ENCODE assay signal across 23 mouse cellular contexts in genomic region chr19:7445105-7445504, GRCm38 (mm10). TPM values are rescaled to one million over a fixed set of nuclear protein-coding genes. Genes with fewer than 3 reads are reported as not detected.
DNase-seq lines count a peak whose midpoint lies in the region; ATAC-seq and TF ChIP-seq lines count a peak whose summit lies in the region.
"Had no signal": no experiment of that assay in that cellular context is flagged by ENCODE, and none has a peak within 500 bp of the region (broad histone marks: within the 10 kb centered on the region; RNA-seq: fewer than 3 reads in every experiment).

No protein-coding gene starts in this region.

- H3K27ac ChIP-seq in liver, adult 2 months (replicated peaks; ENCODE audit: insufficient read depth, low read depth, low read length): no peak overlapping the region
- no peak overlapping the region for H3K27ac ChIP-seq in liver, embryonic 12.5 days
- peak overlapping the region; percentile 40 for H3K27ac ChIP-seq in liver, embryonic 16.5 days (ENCODE audit: low read length)
- H3K27ac ChIP-seq in liver, embryonic 11.5 days (ENCODE audit: low read depth, low read length): no peak overlapping the region
- H3K27ac ChIP-seq in liver, postnatal 0 days (ENCODE audit: low read depth): peak overlapping the region; percentile 40
- H3K27ac ChIP-seq: embryonic facial prominence, embryonic 10.5 days; embryonic facial prominence, embryonic 12.5 days; forebrain, embryonic 13.5 days; forebrain, embryonic 15.5 days had no signal

- TF ChIP-seq EP300 in liver, postnatal 0 days (IDR thresholded peaks at IDR 0.05; ENCODE audit: low read depth): no peak

- H3K9me3 ChIP-seq in liver, embryonic 12.5 days (replicated peaks): no peaks in the 10 kb centered on the region
- H3K9me3 ChIP-seq in liver, embryonic 16.5 days (replicated peaks; ENCODE audit: control insufficient read depth, low read length): no peaks in the 10 kb centered on the region
- no peaks in the 10 kb centered on the region for H3K9me3 ChIP-seq in liver, embryonic 11.5 days (ENCODE audit: control insufficient read depth, low read length)
- H3K9me3 ChIP-seq in liver, postnatal 0 days (ENCODE audit: low read length): no peaks in the 10 kb centered on the region
- H3K9me3 ChIP-seq: embryonic facial prominence, embryonic 10.5 days; embryonic facial prominence, embryonic 12.5 days; forebrain, embryonic 13.5 days; forebrain, embryonic 15.5 days; G1E had no signal

- no peak for ATAC-seq in liver, embryonic 12.5 days
- ATAC-seq in liver, embryonic 16.5 days (ENCODE audit: low read depth): 0 out of 2 replicates have a peak, but pooled peaks have one; percentile 41
- no peak for ATAC-seq in liver, embryonic 11.5 days (replicated peaks; ENCODE audit: low FRiP score)
- ATAC-seq in liver, postnatal 0 days: peak; percentile 50
- ATAC-seq: activated CD4-positive, CD25-positive, alpha-beta regulatory T cell, adult 4 months; CD4-positive, CD25-positive, alpha-beta regulatory T cell, adult 4 months; forebrain, embryonic 13.5 days; forebrain, embryonic 15.5 days; Patski had no signal

- DNase-seq in liver, adult 2 months (ENCODE audit: extremely low read depth, low read depth, low spot score): peak; percentile 64
- DNase-seq in liver, embryonic 11.5 days (ENCODE audit: low spot score): no peak
- no peak for DNase-seq in liver, postnatal 0 days
- DNase-seq: adrenal gland, adult 8-10 months; adrenal gland, postnatal 14 days; adrenal gland, postnatal 36 days; B cell, adult 2 months; cerebellum, adult 11-12 months; cerebellum, adult 2 months; cerebellum, adult 9-10 months; cerebellum, postnatal 10 days; cerebellum, postnatal 25 days had no signal

- H3K27me3 ChIP-seq in liver, adult 2 months (ENCODE audit: control insufficient read depth, insufficient read depth, low read length): no peaks in the 10 kb centered on the region
- H3K27me3 ChIP-seq in liver, embryonic 12.5 days (replicated peaks): no peaks in the 10 kb centered on the region
- H3K27me3 ChIP-seq in liver, embryonic 16.5 days (ENCODE audit: control insufficient read depth, insufficient read depth, low read depth, low read length): no peaks in the 10 kb centered on the region
- H3K27me3 ChIP-seq in liver, embryonic 11.5 days (replicated peaks; ENCODE audit: control insufficient read depth, insufficient read depth, low read length): no peaks in the 10 kb centered on the region
- H3K27me3 ChIP-seq in liver, postnatal 0 days (ENCODE audit: insufficient read depth, low read length): no peaks in the 10 kb centered on the region
- H3K27me3 ChIP-seq: CH12.LX; embryonic facial prominence, embryonic 12.5 days; forebrain, embryonic 13.5 days; forebrain, embryonic 15.5 days; Patski had no signal

- 41% methylated on average over 2 of the region's 2 CpGs for WGBS in liver, adult 2 months
- 74% methylated on average over 2 of the region's 2 CpGs for WGBS in liver, embryonic 12.5 days (ENCODE audit: insufficient replicate concordance)
- WGBS in liver, embryonic 16.5 days (ENCODE audit: insufficient replicate concordance): 70% methylated on average over 2 of the region's 2 CpGs
- WGBS in liver, embryonic 11.5 days: 82% methylated on average over 2 of the region's 2 CpGs
- 69% methylated on average over 2 of the region's 2 CpGs for WGBS in liver, postnatal 0 days (ENCODE audit: insufficient replicate concordance)

- TF ChIP-seq POLR2A in liver, adult 2 months (IDR thresholded peaks at IDR 0.05; ENCODE audit: extremely low read depth, insufficient read depth, low read length): no peak

- H3K4me2 ChIP-seq in liver, embryonic 12.5 days: no peak overlapping the region
- no peak overlapping the region for H3K4me2 ChIP-seq in liver, embryonic 16.5 days (ENCODE audit: low read depth, low read length)
- H3K4me2 ChIP-seq in liver, embryonic 11.5 days: no peak overlapping the region
- H3K4me2 ChIP-seq in liver, postnatal 0 days (ENCODE audit: low read depth, low read length): no peak overlapping the region
- H3K4me2 ChIP-seq: embryonic facial prominence, embryonic 12.5 days; forebrain, embryonic 13.5 days; forebrain, embryonic 15.5 days had no signal

- TF ChIP-seq CTCF in liver, adult 2 months (IDR thresholded peaks at IDR 0.05; ENCODE audit: low read depth, low read length): no peak
- no peak for TF ChIP-seq CTCF in liver, postnatal 0 days (IDR thresholded peaks at IDR 0.05; ENCODE audit: low read depth)

- no peaks in the 10 kb centered on the region for H3K36me3 ChIP-seq in liver, adult 2 months (ENCODE audit: control insufficient read depth, insufficient read depth, low read length)
- H3K36me3 ChIP-seq in liver, embryonic 12.5 days: peaks cover 6% of the 10 kb centered on the region; the same call in 1 of the 2 replicates
- no peaks in the 10 kb centered on the region for H3K36me3 ChIP-seq in liver, embryonic 16.5 days (ENCODE audit: control insufficient read depth, insufficient read depth)
- H3K36me3 ChIP-seq in liver, embryonic 11.5 days (ENCODE audit: control insufficient read depth, insufficient read depth, low read length): peaks cover 5% of the 10 kb centered on the region; the same call in 1 of the 2 replicates
- H3K36me3 ChIP-seq in liver, postnatal 0 days (replicated peaks; ENCODE audit: insufficient read depth, low read length): no peaks in the 10 kb centered on the region; the same call in 1 of the 2 replicates
- H3K36me3 ChIP-seq: embryonic facial prominence, embryonic 12.5 days had no signal

- H3K79me2 ChIP-seq in liver, adult 2 months (ENCODE audit: control insufficient read depth, insufficient read depth, low read length): peaks cover 13% of the 10 kb centered on the region; the same call in 1 of the 2 replicates

- H3K4me1 ChIP-seq in liver, adult 2 months (ENCODE audit: control insufficient read depth, insufficient read depth, low read length): peaks cover 13% of the 10 kb centered on the region
- peaks cover 18% of the 10 kb centered on the region for H3K4me1 ChIP-seq in liver, embryonic 12.5 days
- no peaks in the 10 kb centered on the region; the same call in 1 of the 2 replicates for H3K4me1 ChIP-seq in liver, embryonic 16.5 days (ENCODE audit: control insufficient read depth, low read depth, low read length)
- 0 out of 2 replicates have a peak, but pooled peaks cover 3% of the 10 kb centered on the region for H3K4me1 ChIP-seq in liver, embryonic 11.5 days (replicated peaks; ENCODE audit: control insufficient read depth, insufficient read depth, low read length)
- peaks cover 8% of the 10 kb centered on the region for H3K4me1 ChIP-seq in liver, postnatal 0 days (ENCODE audit: insufficient read depth)
- H3K4me1 ChIP-seq: embryonic facial prominence, embryonic 10.5 days; embryonic facial prominence, embryonic 12.5 days had no signal

- H3K4me3 ChIP-seq in liver, adult 2 months (ENCODE audit: insufficient read depth, low read depth, low read length): no peak overlapping the region
- no peak overlapping the region for H3K4me3 ChIP-seq in liver, embryonic 12.5 days
- no peak overlapping the region for H3K4me3 ChIP-seq in liver, embryonic 16.5 days (ENCODE audit: low read depth, low read length)
- H3K4me3 ChIP-seq in liver, embryonic 11.5 days (ENCODE audit: low read depth, low read length): no peak overlapping the region
- no peak overlapping the region for H3K4me3 ChIP-seq in liver, postnatal 0 days (ENCODE audit: low read depth, low read length)
- H3K4me3 ChIP-seq: embryonic facial prominence, embryonic 10.5 days; embryonic facial prominence, embryonic 12.5 days; forebrain, embryonic 13.5 days; forebrain, embryonic 15.5 days had no signal

- no peak overlapping the region for H3K9ac ChIP-seq in liver, adult 2 months (ENCODE audit: low read depth, low read length)
- no peak overlapping the region for H3K9ac ChIP-seq in liver, embryonic 12.5 days
- no peak overlapping the region for H3K9ac ChIP-seq in liver, embryonic 16.5 days (ENCODE audit: low read depth, low read length)
- H3K9ac ChIP-seq in liver, embryonic 11.5 days (ENCODE audit: low read depth, low read length): no peak overlapping the region
- no peak overlapping the region for H3K9ac ChIP-seq in liver, postnatal 0 days (replicated peaks)
- H3K9ac ChIP-seq: embryonic facial prominence, embryonic 12.5 days; forebrain, embryonic 13.5 days; forebrain, embryonic 15.5 days had no signal

RNA-seq across cellular contexts. Expression of gene 2700081O15Rik, which starts 27.7 kb away (rescaled TPM):
- total RNA-seq in liver, adult 2 months (2014; rRNA removed): 1.7 and 2.3 TPM in 2 replicates
- polyA plus RNA-seq in liver, adult 2 months (2012; rRNA removed): 1.4 and 2.9 TPM in 2 replicates
- 1.9 TPM in 2 replicates for polyA plus RNA-seq in liver, embryonic 12.5 days (2016; fragmentation: Nextera tagmentation; extraction: Ambion mirVana)
- 0.55 and 0.61 TPM in 2 replicates for polyA plus RNA-seq in liver, embryonic 16.5 days (2015; fragmentation: Nextera tagmentation; extraction: Ambion mirVana)
- polyA plus RNA-seq in liver, embryonic 11.5 days (2014; fragmentation: Nextera tagmentation; extraction: Ambion mirVana): 3.5 and 4.8 TPM in 2 replicates
- 0.58 and 0.75 TPM in 2 replicates for polyA plus RNA-seq in liver, postnatal 0 days (2015; fragmentation: Nextera tagmentation; extraction: Ambion mirVana)

RNA-seq across cellular contexts. Expression of gene Rtn3, which starts 38.0 kb away (rescaled TPM):
- 22.5 and 33.6 TPM in 2 replicates for total RNA-seq in liver, adult 2 months (2014; rRNA removed)
- polyA plus RNA-seq in liver, adult 2 months (2012; rRNA removed): 45.7 and 50.0 TPM in 2 replicates
- 83.1 and 84.6 TPM in 2 replicates for polyA plus RNA-seq in liver, embryonic 12.5 days (2016; fragmentation: Nextera tagmentation; extraction: Ambion mirVana)
- 59.7 and 63.8 TPM in 2 replicates for polyA plus RNA-seq in liver, embryonic 16.5 days (2015; fragmentation: Nextera tagmentation; extraction: Ambion mirVana)
- polyA plus RNA-seq in liver, embryonic 11.5 days (2014; fragmentation: Nextera tagmentation; extraction: Ambion mirVana): 77.3 and 78.3 TPM in 2 replicates
- polyA plus RNA-seq in liver, postnatal 0 days (2015; fragmentation: Nextera tagmentation; extraction: Ambion mirVana): 62.2 and 63.0 TPM in 2 replicates

RNA-seq across cellular contexts. Expression of gene Atl3, which starts 48.7 kb away (rescaled TPM):
- 69.9 and 74.5 TPM in 2 replicates for total RNA-seq in liver, adult 2 months (2014; rRNA removed)
- polyA plus RNA-seq in liver, adult 2 months (2012; rRNA removed): 16.5 and 19.4 TPM in 2 replicates
- 8.3 and 8.5 TPM in 2 replicates for polyA plus RNA-seq in liver, embryonic 12.5 days (2016; fragmentation: Nextera tagmentation; extraction: Ambion mirVana)
- polyA plus RNA-seq in liver, embryonic 16.5 days (2015; fragmentation: Nextera tagmentation; extraction: Ambion mirVana): 5.5 and 5.6 TPM in 2 replicates
- polyA plus RNA-seq in liver, embryonic 11.5 days (2014; fragmentation: Nextera tagmentation; extraction: Ambion mirVana): 10.7 and 11.2 TPM in 2 replicates
- polyA plus RNA-seq in liver, postnatal 0 days (2015; fragmentation: Nextera tagmentation; extraction: Ambion mirVana): 7.2 and 7.7 TPM in 2 replicates

Comparison
In these comparisons a context has a peak if more than half of its experiments do, and no peak if none do; other contexts are left out.
1. H3K27ac ChIP-seq: peak in liver, embryonic 16.5 days (single experiment) and liver, postnatal 0 days (single experiment); none in liver, adult 2 months (single experiment), liver, embryonic 12.5 days (single experiment) and liver, embryonic 11.5 days (single experiment).
2. ATAC-seq: peak in liver, embryonic 16.5 days (single experiment) and liver, postnatal 0 days (single experiment); none in liver, embryonic 12.5 days (single experiment) and liver, embryonic 11.5 days (single experiment).